In the genomic region with DNA sequence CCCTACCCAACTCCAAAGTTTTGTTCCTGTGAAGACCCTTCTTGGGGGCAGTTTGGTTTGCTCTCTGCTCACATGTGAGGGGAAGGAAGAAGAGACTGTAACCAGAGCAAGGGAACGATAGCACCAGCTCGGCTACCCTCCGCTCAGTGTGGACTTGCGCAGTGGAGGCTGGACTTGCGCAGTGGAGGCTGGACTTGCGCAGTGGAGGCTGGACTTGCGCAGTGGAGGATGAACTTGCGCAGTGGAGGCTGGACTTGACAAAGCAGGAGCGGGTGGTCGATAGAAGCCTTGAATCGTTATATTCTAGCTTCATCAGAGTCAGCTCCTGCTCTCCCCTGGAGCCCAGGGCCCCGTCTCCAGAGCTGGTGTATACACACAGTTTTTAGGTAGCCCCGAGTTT, we compare ENCODE assay signal across 16 mouse cellular contexts. TPM values are rescaled to one million over a fixed set of nuclear protein-coding genes. Genes with fewer than 3 reads are reported as not detected.
DNase-seq lines count a peak whose midpoint lies in the region; ATAC-seq and TF ChIP-seq lines count a peak whose summit lies in the region.
"Had no signal": no experiment of that assay in that cellular context is flagged by ENCODE, and none has a peak within 500 bp of the region (broad histone marks: within the 10 kb centered on the region; RNA-seq: fewer than 3 reads in every experiment).

No protein-coding gene starts in this region.

- no peak for TF ChIP-seq EP300 in stomach, postnatal 0 days (optimal IDR thresholded peaks at IDR 0.05)

- H3K4me2 ChIP-seq in heart, embryonic 15.5 days: no peak overlapping the region
- no peak overlapping the region for H3K4me2 ChIP-seq in neural tube, embryonic 13.5 days
- H3K4me2 ChIP-seq in neural tube, embryonic 15.5 days: no peak overlapping the region
- H3K4me2 ChIP-seq in intestine, embryonic 16.5 days (ENCODE audit: low read depth, low read length): no peak overlapping the region
- no peak overlapping the region for H3K4me2 ChIP-seq in stomach, postnatal 0 days (replicated peaks; ENCODE audit: low read depth)

- no peak for ATAC-seq in heart, embryonic 15.5 days (replicated peaks; ENCODE audit: insufficient number of reproducible peaks, insufficient read depth, low FRiP score, low read depth)
- ATAC-seq in neural tube, embryonic 13.5 days (ENCODE audit: low read depth): no peak
- no peak for ATAC-seq in neural tube, embryonic 15.5 days (ENCODE audit: low FRiP score)
- ATAC-seq in intestine, embryonic 16.5 days: no peak
- ATAC-seq in stomach, postnatal 0 days (ENCODE audit: low FRiP score, low TSS enrichment): no peak
- no peak for ATAC-seq in CD4-positive, CD25-positive, alpha-beta regulatory T cell, adult 4 months

- H3K9me3 ChIP-seq in heart, embryonic 15.5 days (replicated peaks): no peaks in the 10 kb centered on the region
- no peaks in the 10 kb centered on the region for H3K9me3 ChIP-seq in neural tube, embryonic 13.5 days
- no peaks in the 10 kb centered on the region for H3K9me3 ChIP-seq in neural tube, embryonic 15.5 days (replicated peaks)
- no peaks in the 10 kb centered on the region for H3K9me3 ChIP-seq in intestine, embryonic 16.5 days (ENCODE audit: control insufficient read depth, low read length)
- H3K9me3 ChIP-seq in stomach, postnatal 0 days (ENCODE audit: control insufficient read depth, low read length): no peaks in the 10 kb centered on the region

- peak overlapping the region; percentile 93 for H3K27ac ChIP-seq in heart, embryonic 15.5 days
- H3K27ac ChIP-seq in neural tube, embryonic 13.5 days (replicated peaks): 0 out of 2 replicates have a peak overlapping the region, but pooled peaks have one; percentile 3
- H3K27ac ChIP-seq in neural tube, embryonic 15.5 days (replicated peaks): no peak overlapping the region
- peak overlapping the region; percentile 78 for H3K27ac ChIP-seq in intestine, embryonic 16.5 days (ENCODE audit: low read length)
- peak overlapping the region; percentile 97 for H3K27ac ChIP-seq in stomach, postnatal 0 days (replicated peaks)
- H3K27ac ChIP-seq: left cerebral cortex, adult 2 months; macrophage had no signal

- no peaks in the 10 kb centered on the region for H3K27me3 ChIP-seq in heart, embryonic 15.5 days
- H3K27me3 ChIP-seq in neural tube, embryonic 13.5 days: no peaks in the 10 kb centered on the region
- H3K27me3 ChIP-seq in neural tube, embryonic 15.5 days (replicated peaks): no peaks in the 10 kb centered on the region
- H3K27me3 ChIP-seq in intestine, embryonic 16.5 days (replicated peaks; ENCODE audit: control insufficient read depth, insufficient read depth, low read length): no peaks in the 10 kb centered on the region
- H3K27me3 ChIP-seq in stomach, postnatal 0 days (ENCODE audit: control insufficient read depth, insufficient read depth, low read length): no peaks in the 10 kb centered on the region
- H3K27me3 ChIP-seq: CH12.LX had no signal

- TF ChIP-seq CTCF in stomach, postnatal 0 days (IDR thresholded peaks at IDR 0.05; ENCODE audit: low read depth): no peak

- intact Hi-C loops in heart, postnatal 36 days (cut with DNase I): no loop called here

- DNase-seq in heart, postnatal 36 days: no peak
- no peak for DNase-seq in stomach, postnatal 0 days (ENCODE audit: low spot score)
- no peak for DNase-seq in urinary bladder, postnatal 14 days (ENCODE audit: low spot score)
- DNase-seq: cerebellum, adult 11 months; embryo, embryonic 11 days; kidney, adult 18-20 months; thymus, postnatal 25 days had no signal

- H3K36me3 ChIP-seq in heart, embryonic 15.5 days: 0 out of 2 replicates have a peak, but pooled peaks cover 4% of the 10 kb centered on the region
- H3K36me3 ChIP-seq in neural tube, embryonic 13.5 days: no peaks in the 10 kb centered on the region
- no peaks in the 10 kb centered on the region for H3K36me3 ChIP-seq in neural tube, embryonic 15.5 days
- H3K36me3 ChIP-seq in intestine, embryonic 16.5 days (ENCODE audit: control insufficient read depth, insufficient read depth, low read length): no peaks in the 10 kb centered on the region
- H3K36me3 ChIP-seq in stomach, postnatal 0 days (ENCODE audit: control insufficient read depth, insufficient read depth, low read length): no peaks in the 10 kb centered on the region

- no peak overlapping the region for H3K9ac ChIP-seq in heart, embryonic 15.5 days
- no peak overlapping the region for H3K9ac ChIP-seq in neural tube, embryonic 13.5 days
- H3K9ac ChIP-seq in neural tube, embryonic 15.5 days (replicated peaks): no peak overlapping the region
- 0 out of 2 replicates have a peak overlapping the region, but pooled peaks have one; percentile 24 for H3K9ac ChIP-seq in intestine, embryonic 16.5 days (ENCODE audit: low read depth, low read length)
- H3K9ac ChIP-seq in stomach, postnatal 0 days (ENCODE audit: low read length): no peak overlapping the region

- H3K4me3 ChIP-seq in heart, embryonic 15.5 days: no peak overlapping the region
- no peak overlapping the region for H3K4me3 ChIP-seq in neural tube, embryonic 13.5 days
- no peak overlapping the region for H3K4me3 ChIP-seq in neural tube, embryonic 15.5 days (replicated peaks)
- no peak overlapping the region for H3K4me3 ChIP-seq in intestine, embryonic 16.5 days (ENCODE audit: low read length)
- H3K4me3 ChIP-seq in stomach, postnatal 0 days (ENCODE audit: low read depth, low read length): no peak overlapping the region
- H3K4me3 ChIP-seq: left cerebral cortex, adult 2 months had no signal

- peaks cover 51% of the 10 kb centered on the region for H3K4me1 ChIP-seq in heart, embryonic 15.5 days (replicated peaks)
- H3K4me1 ChIP-seq in neural tube, embryonic 13.5 days (replicated peaks): peaks cover 42% of the 10 kb centered on the region
- H3K4me1 ChIP-seq in neural tube, embryonic 15.5 days: peaks cover 33% of the 10 kb centered on the region
- peaks cover 52% of the 10 kb centered on the region for H3K4me1 ChIP-seq in intestine, embryonic 16.5 days (ENCODE audit: control insufficient read depth, insufficient read depth, low read length)
- H3K4me1 ChIP-seq in stomach, postnatal 0 days (replicated peaks; ENCODE audit: control insufficient read depth, insufficient read depth): peaks cover 25% of the 10 kb centered on the region

- WGBS in heart, embryonic 15.5 days: 78% methylated on average over 13 of the region's 13 CpGs
- WGBS in neural tube, embryonic 13.5 days: 88% methylated on average over 13 of the region's 13 CpGs
- WGBS in neural tube, embryonic 15.5 days: 92% methylated on average over 13 of the region's 13 CpGs
- 84% methylated on average over 13 of the region's 13 CpGs for WGBS in intestine, embryonic 16.5 days
- 88% methylated on average over 13 of the region's 13 CpGs for WGBS in stomach, postnatal 0 days

RNA-seq across cellular contexts. Expression of gene Ston1, which starts 27.9 kb away (rescaled TPM):
- 5.0 and 6.8 TPM in 2 replicates for polyA plus RNA-seq in heart, embryonic 15.5 days (2015; fragmentation: Nextera tagmentation; extraction: Ambion mirVana)
- 10 to 100 TPM; 17.4 to 20.3 TPM for total RNA-seq in heart, postnatal 36 days (2021)
- 2.7 and 3.5 TPM in 2 replicates for polyA plus RNA-seq in neural tube, embryonic 13.5 days (2015; fragmentation: Nextera tagmentation; extraction: Ambion mirVana)
- polyA plus RNA-seq in neural tube, embryonic 15.5 days (2015; fragmentation: Nextera tagmentation; extraction: Ambion mirVana): 1.0 and 2.6 TPM in 2 replicates
- polyA plus RNA-seq in intestine, embryonic 16.5 days (2015; fragmentation: Nextera tagmentation; extraction: Ambion mirVana): 3.9 and 4.3 TPM in 2 replicates
- 3.1 and 5.1 TPM in 2 replicates for polyA plus RNA-seq in stomach, postnatal 0 days (2015; fragmentation: Nextera tagmentation; extraction: Ambion mirVana)
- polyA plus RNA-seq in CD4-positive, CD25-positive, alpha-beta regulatory T cell, adult 4 months (2017; shearing (Covaris generic)): 1 to 10 TPM; 2.1 to 2.9 TPM

RNA-seq across cellular contexts. Expression of gene Gtf2a1l, which starts 43.1 kb away (rescaled TPM):
- polyA plus RNA-seq in heart, embryonic 15.5 days (2015; fragmentation: Nextera tagmentation; extraction: Ambion mirVana): 0.08 and 0.09 TPM in 2 replicates
- not detected for total RNA-seq in heart, postnatal 36 days (2021)
- polyA plus RNA-seq in neural tube, embryonic 13.5 days (2015; fragmentation: Nextera tagmentation; extraction: Ambion mirVana): 0.56 TPM in 1 of 2 replicates, not detected in the other
- polyA plus RNA-seq in neural tube, embryonic 15.5 days (2015; fragmentation: Nextera tagmentation; extraction: Ambion mirVana): 0.35 and 0.54 TPM in 2 replicates
- polyA plus RNA-seq in intestine, embryonic 16.5 days (2015; fragmentation: Nextera tagmentation; extraction: Ambion mirVana): 0.11 and 0.22 TPM in 2 replicates
- 0.08 TPM in 1 of 2 replicates, not detected in the other for polyA plus RNA-seq in stomach, postnatal 0 days (2015; fragmentation: Nextera tagmentation; extraction: Ambion mirVana)
- polyA plus RNA-seq in CD4-positive, CD25-positive, alpha-beta regulatory T cell, adult 4 months (2017; shearing (Covaris generic)): not detected
- total RNA-seq: adrenal gland, adult 18-20 months had no signal
- polyA plus RNA-seq: macrophage had no signal
